Mouse (Mus musculus) midbrain, embryonic 11.5 days (tissue): ENCODE measurements at regions not wholly inside any gene's neighbourhood (a gene's known extent, or its start where the extent isn't known, plus 50 kb on each side); places are given as distances from the start of the nearest gene placed in this dataset.

Experiments
- ATAC-seq: fragments of 200-750 bp; cut with Nextera tagmentation; 2 replicates; pipeline ENCODE4 v1.8.0; 2017; ENCODE audit warnings: moderate TSS enrichment, moderate library complexity; ENCODE audit not compliant: low FRiP score
- DNase-seq: peaks from one replicate; pipeline ENCODE4 v3.0.0; 2015; ENCODE audit warnings: low spot score; ENCODE audit errors: missing footprints
- H3K27ac ChIP-seq: fragments of 300-500 bp; sonication (generic); 2 replicates; pipeline ENCODE4 v1.5.1; 2014; ENCODE audit warnings: low read depth, low read length
- H3K27me3 ChIP-seq: fragments of 300-500 bp; sonication (generic); 2 replicates; pipeline ENCODE4 v1.6.1; 2014; ENCODE audit warnings: mild to moderate bottlenecking, low read length, moderate library complexity, mixed read lengths; ENCODE audit not compliant: control insufficient read depth, insufficient read depth
- H3K36me3 ChIP-seq: fragments of 300-500 bp; sonication (generic); 2 replicates; pipeline ENCODE4 v1.6.1; 2014; ENCODE audit warnings: mild to moderate bottlenecking, low read length, moderate library complexity, mixed read lengths; ENCODE audit not compliant: control insufficient read depth, insufficient read depth
- H3K4me1 ChIP-seq: fragments of 300-500 bp; sonication (generic); 2 replicates; pipeline ENCODE4 v1.6.1; 2014; ENCODE audit warnings: low read length; ENCODE audit not compliant: control insufficient read depth, insufficient read depth
- H3K4me2 ChIP-seq: fragments of 300-500 bp; sonication (generic); 2 replicates; pipeline ENCODE4 v1.6.1; 2014; ENCODE audit warnings: mild to moderate bottlenecking, moderate library complexity
- H3K4me3 ChIP-seq: fragments of 300-500 bp; sonication (generic); 2 replicates; pipeline ENCODE4 v1.5.1; 2014; ENCODE audit warnings: low read depth, low read length
- H3K9ac ChIP-seq: fragments of 300-500 bp; sonication (generic); 2 replicates; pipeline ENCODE4 v1.6.1; 2014; ENCODE audit warnings: low read length
- H3K9me3 ChIP-seq: fragments of 300-500 bp; sonication (generic); 2 replicates; pipeline ENCODE4 v1.6.1; 2016; ENCODE audit warnings: low read length; ENCODE audit not compliant: control insufficient read depth
- WGBS: fragments of 180-500 bp; shearing (Covaris S2); extraction: QIAGEN DNeasy Blood & Tissue Kit; methylation state at CpG from one replicate; pipeline ENCODE4 v1.1.7; 2014; 5-methylcytosine and 5-hydroxymethylcytosine counted together

DNA sequence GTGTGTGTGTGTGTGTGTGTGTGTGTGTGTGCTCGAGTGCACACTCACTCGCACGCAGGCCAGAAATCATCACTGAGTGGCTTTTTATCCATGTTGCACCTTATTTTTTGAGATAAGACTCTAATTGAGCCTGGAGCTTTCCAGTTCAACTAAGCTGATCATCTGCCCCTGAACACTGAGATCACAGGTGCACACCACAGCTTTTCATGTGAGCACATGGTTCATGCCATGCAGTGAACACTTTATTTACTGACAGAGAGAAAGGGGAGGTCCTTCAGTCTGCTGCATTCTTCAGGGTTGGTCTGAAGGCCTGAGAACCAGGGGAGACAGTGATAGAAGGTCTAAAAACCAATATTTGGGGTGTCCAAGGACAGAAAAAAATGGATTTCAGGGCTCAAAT lies 161.7 kb upstream of the Olig3 start:
- no peaks in the 10 kb centered on the region for H3K4me1 ChIP-seq
- H3K4me3 ChIP-seq: no peak overlapping the region
- ATAC-seq (no peak), DNase-seq (no peak)
- H3K27me3 ChIP-seq: no peaks in the 10 kb centered on the region
- no peak overlapping the region for H3K9ac ChIP-seq
- no peaks in the 10 kb centered on the region for H3K36me3 ChIP-seq
- no peak overlapping the region for H3K4me2 ChIP-seq
- H3K27ac ChIP-seq: no peak overlapping the region
- no peaks in the 10 kb centered on the region for H3K9me3 ChIP-seq
- WGBS: 85% methylated on average over 3 of the region's 3 CpGs

DNA sequence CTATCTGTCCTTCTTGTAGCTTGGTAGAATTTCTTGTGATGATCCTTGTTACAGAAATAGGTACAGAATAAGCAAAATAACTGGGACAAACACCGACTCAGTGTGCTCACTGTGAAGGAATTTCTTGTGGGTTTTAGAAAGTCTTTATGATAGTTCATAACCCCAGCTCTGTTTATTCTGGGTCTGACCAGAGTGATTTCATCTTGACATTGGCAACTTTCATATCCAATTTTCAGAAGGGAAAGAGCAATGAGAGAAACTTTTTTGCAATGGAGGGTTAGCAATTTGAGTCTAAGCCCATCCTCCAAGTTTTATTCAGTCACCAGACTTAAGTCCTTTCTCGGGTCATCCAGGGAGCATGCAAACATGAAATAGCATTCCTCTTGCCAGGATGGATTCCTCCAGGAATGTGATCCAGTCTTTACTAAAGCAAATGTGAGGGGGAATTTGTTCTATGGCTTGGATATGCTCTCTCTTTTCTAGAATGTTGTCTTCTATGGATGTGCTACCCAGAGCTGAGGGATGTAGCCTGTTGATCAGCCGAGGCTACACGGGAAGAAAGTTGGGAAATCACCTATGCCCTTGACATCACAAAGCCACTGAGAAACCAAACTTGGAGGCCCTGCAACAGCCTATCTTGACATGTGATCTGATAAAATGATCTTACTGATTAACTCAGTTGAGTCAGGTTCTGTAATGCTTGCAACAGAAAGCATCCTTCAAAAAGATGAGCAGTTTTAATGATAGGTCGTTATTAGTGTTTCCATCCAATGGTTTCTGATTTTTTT lies 163.2 kb upstream of the Olig3 start:
- Histone ChIP-seq H3K4me3 (no peak overlapping the region), H3K4me2 (no peak overlapping the region), H3K9me3 (no peaks in the 10 kb centered on the region), H3K4me1 (0 out of 2 replicates have a peak, but pooled peaks cover 3% of the 10 kb centered on the region), H3K9ac (no peak overlapping the region), H3K27me3 (no peaks in the 10 kb centered on the region), H3K27ac (no peak overlapping the region), H3K36me3 (no peaks in the 10 kb centered on the region)
- no peak for DNase-seq
- no peak for ATAC-seq
- 86% methylated on average over 5 of the region's 5 CpGs for WGBS

GRCm38 (mm10) chr10:19192221-19192620 lies 164.1 kb upstream of the Olig3 start:
- H3K27ac ChIP-seq: no peak overlapping the region
- 0 out of 2 replicates have a peak, but pooled peaks cover 3% of the 10 kb centered on the region for H3K4me1 ChIP-seq
- no peak overlapping the region for H3K4me3 ChIP-seq
- no peaks in the 10 kb centered on the region for H3K36me3 ChIP-seq
- no peak overlapping the region for H3K4me2 ChIP-seq
- H3K9ac ChIP-seq: no peak overlapping the region
- ATAC-seq (no peak), DNase-seq (no peak)
- 24% methylated on average over 1 of the region's 1 CpGs for WGBS
- H3K9me3 ChIP-seq: no peaks in the 10 kb centered on the region
- H3K27me3 ChIP-seq: no peaks in the 10 kb centered on the region; the same call in 1 of the 2 replicates

GRCm38 (mm10) chr10:19188082-19188742 lies 168.1 kb upstream of the Olig3 start:
- Histone ChIP-seq H3K4me3 (no peak overlapping the region), H3K27ac (no peak overlapping the region), H3K4me2 (peak overlapping the region; percentile 6), H3K9ac (peak overlapping the region; percentile 17), H3K9me3 (no peaks in the 10 kb centered on the region), H3K36me3 (no peaks in the 10 kb centered on the region), H3K4me1 (peaks cover 6% of the 10 kb centered on the region; the same call in 1 of the 2 replicates), H3K27me3 (no peaks in the 10 kb centered on the region; the same call in 1 of the 2 replicates)
- 19% methylated on average over 13 of the region's 13 CpGs for WGBS
- peak; percentile 51; the same call in 1 of the 2 replicates for ATAC-seq
- peak; percentile 91 for DNase-seq

DNA sequence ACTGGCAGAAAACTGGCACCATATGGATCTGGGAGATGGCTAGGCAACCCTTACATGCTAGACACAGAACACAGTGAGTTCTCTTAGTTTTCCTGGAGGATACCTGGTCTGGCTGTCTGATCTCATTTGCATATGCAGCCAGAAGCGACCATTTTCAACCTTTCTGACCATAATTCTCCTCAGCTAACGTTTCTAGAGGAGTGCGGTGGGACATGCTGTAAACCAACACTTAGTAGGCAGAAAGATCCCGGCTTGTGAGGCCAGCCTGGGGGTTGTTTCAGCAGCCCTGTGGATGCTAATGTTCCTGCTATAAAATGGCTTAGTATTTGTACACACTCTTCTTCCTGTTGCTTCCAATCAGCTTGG lies 168.6 kb upstream of the Olig3 start:
- no peak overlapping the region for H3K4me3 ChIP-seq
- H3K4me1 ChIP-seq: peaks cover 6% of the 10 kb centered on the region; the same call in 1 of the 2 replicates
- no peak overlapping the region for H3K27ac ChIP-seq
- ATAC-seq (no peak), DNase-seq (no peak)
- H3K9ac ChIP-seq: peak overlapping the region; percentile 17; the same call in 1 of the 2 replicates
- peak overlapping the region; percentile 6 for H3K4me2 ChIP-seq
- no peaks in the 10 kb centered on the region; the same call in 1 of the 2 replicates for H3K27me3 ChIP-seq
- no peaks in the 10 kb centered on the region for H3K9me3 ChIP-seq
- H3K36me3 ChIP-seq: no peaks in the 10 kb centered on the region
- 65% methylated on average over 4 of the region's 4 CpGs for WGBS

GRCm38 (mm10) chr10:19187084-19187615 lies 169.2 kb upstream of the Olig3 start:
- Histone ChIP-seq H3K4me1 (peaks cover 6% of the 10 kb centered on the region; the same call in 1 of the 2 replicates), H3K4me3 (no peak overlapping the region), H3K27me3 (no peaks in the 10 kb centered on the region; the same call in 1 of the 2 replicates), H3K9ac (no peak overlapping the region), H3K36me3 (no peaks in the 10 kb centered on the region), H3K27ac (no peak overlapping the region), H3K9me3 (no peaks in the 10 kb centered on the region), H3K4me2 (no peak overlapping the region)
- WGBS: 85% methylated on average over 2 of the region's 2 CpGs
- no peak for ATAC-seq
- DNase-seq: no peak

DNA sequence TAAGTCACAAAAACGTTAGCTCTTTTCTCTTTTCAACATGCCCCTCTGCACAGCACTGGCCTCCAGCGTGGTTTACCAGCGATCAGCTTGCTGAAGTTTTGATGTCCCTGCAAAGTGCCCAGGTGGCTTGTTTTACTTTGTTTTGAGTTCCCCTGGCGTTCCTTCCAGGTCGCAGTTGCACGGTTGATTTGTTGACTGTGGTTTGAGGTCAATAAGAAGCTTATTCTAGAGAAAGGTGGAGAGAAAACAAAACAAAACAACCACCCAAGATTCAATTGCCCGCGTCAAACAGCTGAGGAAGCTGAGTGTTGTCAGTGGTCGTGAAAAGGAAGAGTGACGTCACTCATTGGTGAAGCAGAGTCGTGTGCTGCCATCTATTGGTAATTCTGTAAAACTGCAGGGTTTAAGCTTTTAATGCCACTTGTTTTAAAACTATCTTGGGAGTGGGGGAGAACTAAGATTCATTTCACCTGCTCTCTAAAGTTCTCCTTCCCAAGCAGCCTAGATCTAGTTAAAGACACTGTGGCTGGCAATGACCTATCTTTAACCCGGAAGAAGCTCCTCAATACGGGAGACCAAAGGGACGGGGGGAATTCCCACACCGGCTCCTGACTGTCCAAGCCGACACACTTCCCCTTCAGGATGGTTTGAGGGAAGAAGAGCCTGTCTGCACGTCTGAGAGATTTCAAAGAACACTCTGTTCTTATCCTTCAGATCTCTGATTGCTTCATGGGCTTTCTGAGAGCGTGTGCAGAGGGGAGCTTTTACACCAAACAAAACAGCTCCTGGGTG lies 170.3 kb upstream of the Olig3 start:
- peak; percentile 74; the same call in 1 of the 2 replicates for ATAC-seq
- no peaks in the 10 kb centered on the region for H3K9me3 ChIP-seq
- no peaks in the 10 kb centered on the region; the same call in 1 of the 2 replicates for H3K27me3 ChIP-seq
- 20% methylated on average over 18 of the region's 18 CpGs for WGBS
- H3K4me3 ChIP-seq: peak overlapping the region; percentile 14; the same call in 1 of the 2 replicates
- H3K9ac ChIP-seq: peak overlapping the region; percentile 56
- H3K36me3 ChIP-seq: no peaks in the 10 kb centered on the region
- no peak overlapping the region for H3K27ac ChIP-seq
- peaks cover 6% of the 10 kb centered on the region; the same call in 1 of the 2 replicates for H3K4me1 ChIP-seq
- H3K4me2 ChIP-seq: peak overlapping the region; percentile 49
- peak; percentile 91 for DNase-seq

DNA sequence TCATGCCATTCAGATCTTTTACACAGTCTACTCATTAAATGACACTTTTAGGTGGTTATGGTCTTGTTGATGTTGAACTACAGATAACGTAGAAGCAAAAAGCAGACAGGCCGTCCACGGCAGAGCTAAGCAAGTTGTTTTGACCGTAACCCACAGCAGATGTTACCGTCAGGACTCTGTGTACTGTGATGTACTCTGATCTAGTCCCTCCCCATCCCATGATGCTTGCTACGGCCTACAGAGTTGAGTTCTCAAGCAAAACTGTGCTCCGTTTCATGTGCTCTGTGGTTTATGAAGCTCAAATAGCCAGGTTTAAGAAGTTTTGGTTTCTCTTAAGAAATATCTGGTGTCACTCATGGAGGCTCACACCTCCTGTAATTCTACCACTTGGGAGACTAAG lies 169.4 kb upstream of the Tnfaip3 start:
- H3K4me2 ChIP-seq: no peak overlapping the region
- WGBS: 94% methylated on average over 7 of the region's 7 CpGs
- H3K4me3 ChIP-seq: no peak overlapping the region
- H3K9me3 ChIP-seq: no peaks in the 10 kb centered on the region
- H3K9ac ChIP-seq: no peak overlapping the region
- DNase-seq (no peak), ATAC-seq (no peak)
- no peaks in the 10 kb centered on the region for H3K36me3 ChIP-seq
- peaks cover 6% of the 10 kb centered on the region; the same call in 1 of the 2 replicates for H3K4me1 ChIP-seq
- no peak overlapping the region for H3K27ac ChIP-seq
- no peaks in the 10 kb centered on the region; the same call in 1 of the 2 replicates for H3K27me3 ChIP-seq
